Mouse (Mus musculus) frontal cortex, adult (tissue): Measurements from ENCODE around the gene Sgce.
A peak's percentile ranks its signal among the peaks of the same experiment; 100 is the strongest.
"Not testable (repeated sequence)": the region's sequence is repeated elsewhere in the genome, so short reads cannot be mapped to it uniquely, and the experiment has no call there.

Experiments
- ATAC-seq: cut with Nextera tagmentation; 2 replicates; pipeline ENCODE4 v1.9.2; 2017; ENCODE audit warnings: mild to moderate bottlenecking, moderate library complexity, mixed read lengths; ENCODE audit not compliant: low TSS enrichment

The Sgce gene

GRCm38 (mm10) chr6:4746696-4747439 lies at the start of gene Sgce, which contains the start of gene Peg10:
Gene Sgce (minus strand): TSS chr6:4747207.
Gene Peg10 (plus strand): TSS chr6:4747306.
- peak; percentile 32 for ATAC-seq

- ATAC-seq: no peak
These were observed 49.3 kb upstream of the Sgce start for GRCm38 (mm10) chr6:4796281-4796680.

- 0 out of 2 replicates have a peak, but pooled peaks have one; percentile 44 for ATAC-seq
These were observed 15.2 kb upstream of the Sgce start for GRCm38 (mm10) chr6:4762252-4762651.

GRCm38 (mm10) chr6:4761415-4762142 lies 14.6 kb upstream of the Sgce start:
- ATAC-seq: not testable (repeated sequence)

- ATAC-seq: no peak
These were observed 7.9 kb upstream of the Sgce start for GRCm38 (mm10) chr6:4754886-4755285.

GRCm38 (mm10) chr6:4754286-4754685 lies 7.3 kb upstream of the Sgce start:
- no peak for ATAC-seq

- no peak for ATAC-seq
These were observed 4.3 kb upstream of the Sgce start for GRCm38 (mm10) chr6:4751355-4751754.

GRCm38 (mm10) chr6:4749091-4749490 lies 2.1 kb upstream of the Sgce start:
- ATAC-seq: peak; percentile 88

- ATAC-seq: 0 out of 2 replicates have a peak, but pooled peaks have one; percentile 3
These were observed 1.5 kb upstream of the Sgce start for GRCm38 (mm10) chr6:4748506-4748961.

GRCm38 (mm10) chr6:4747677-4748505 lies 884 bp upstream of the Sgce start:
- peak; percentile 45 for ATAC-seq

GRCm38 (mm10) chr6:4746036-4746695 lies 841 bp downstream of the Sgce start:
- ATAC-seq: no peak

GRCm38 (mm10) chr6:4740511-4740910 lies 6.5 kb downstream of the Sgce start:
- peak; percentile 89 for ATAC-seq

- no peak for ATAC-seq
These were observed 7.3 kb downstream of the Sgce start for GRCm38 (mm10) chr6:4739522-4740355.

- ATAC-seq: no peak
These were observed 8.3 kb downstream of the Sgce start for GRCm38 (mm10) chr6:4738717-4739116.

GRCm38 (mm10) chr6:4738034-4738629 lies 8.9 kb downstream of the Sgce start:
- no peak for ATAC-seq

- no peak for ATAC-seq
These were observed 10.6 kb downstream of the Sgce start for GRCm38 (mm10) chr6:4736372-4736771.

GRCm38 (mm10) chr6:4733208-4733607 lies 13.8 kb downstream of the Sgce start:
- ATAC-seq: no peak

- ATAC-seq: no peak
These were observed 15.3 kb downstream of the Sgce start for GRCm38 (mm10) chr6:4731675-4732074.

- ATAC-seq: no peak
These were observed 18.7 kb downstream of the Sgce start for GRCm38 (mm10) chr6:4728305-4728704.
